Mouse (Mus musculus) T-cell, adult 2 months (primary cell): ENCODE measurements around the gene Nkx2-5.

Experiments
- DNase-seq: peaks from one replicate; pipeline ENCODE4 v3.0.0; 2022; ENCODE audit warnings: low spot score

Nkx2-5 gene

GRCm38 (mm10) chr17:26836786-26837545 is 7.8 kb downstream of the Nkx2-5 start:
- DNase-seq = no peak

DNA sequence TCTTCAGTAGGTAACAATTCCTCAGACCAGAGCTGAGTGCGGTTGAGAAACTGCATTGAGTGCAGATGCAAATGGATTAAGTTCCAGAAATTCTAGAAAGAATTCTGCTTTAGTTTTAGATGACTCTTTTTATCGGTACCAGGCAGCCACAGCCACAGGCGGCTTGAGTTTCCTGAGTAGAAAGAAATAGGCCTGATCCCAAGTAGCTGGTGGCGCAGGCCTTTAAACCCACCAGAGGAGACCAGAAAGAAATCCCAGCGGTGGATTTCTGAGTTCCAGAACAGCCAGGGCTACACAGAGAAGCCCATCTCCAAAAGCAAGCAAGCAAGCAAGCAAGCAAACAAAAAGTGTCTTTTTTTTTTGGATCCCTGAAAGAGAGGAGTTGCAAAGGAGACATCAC is 8.4 kb downstream of the Nkx2-5 start:
- no peak for DNase-seq

DNA sequence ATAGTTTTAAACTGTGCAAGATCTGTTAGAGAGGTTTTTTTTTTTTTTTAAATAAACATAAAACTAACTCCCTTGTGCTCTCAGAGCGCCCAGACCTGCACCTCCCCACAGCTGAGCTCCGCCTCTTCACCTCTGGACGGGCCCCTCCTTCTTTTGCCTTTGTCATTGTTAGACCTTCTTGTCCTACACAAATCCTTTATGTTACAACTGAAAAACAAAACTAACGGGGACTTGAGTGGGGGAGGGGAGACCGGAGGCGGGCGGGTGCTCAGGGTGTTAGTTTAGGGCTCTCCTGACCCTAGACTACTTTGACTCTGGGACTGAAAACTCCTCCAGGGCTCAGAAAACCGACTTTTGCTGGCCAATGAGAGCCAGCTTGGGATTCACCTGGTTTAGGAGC is 8.9 kb downstream of the Nkx2-5 start:
- DNase-seq = no peak

DNA sequence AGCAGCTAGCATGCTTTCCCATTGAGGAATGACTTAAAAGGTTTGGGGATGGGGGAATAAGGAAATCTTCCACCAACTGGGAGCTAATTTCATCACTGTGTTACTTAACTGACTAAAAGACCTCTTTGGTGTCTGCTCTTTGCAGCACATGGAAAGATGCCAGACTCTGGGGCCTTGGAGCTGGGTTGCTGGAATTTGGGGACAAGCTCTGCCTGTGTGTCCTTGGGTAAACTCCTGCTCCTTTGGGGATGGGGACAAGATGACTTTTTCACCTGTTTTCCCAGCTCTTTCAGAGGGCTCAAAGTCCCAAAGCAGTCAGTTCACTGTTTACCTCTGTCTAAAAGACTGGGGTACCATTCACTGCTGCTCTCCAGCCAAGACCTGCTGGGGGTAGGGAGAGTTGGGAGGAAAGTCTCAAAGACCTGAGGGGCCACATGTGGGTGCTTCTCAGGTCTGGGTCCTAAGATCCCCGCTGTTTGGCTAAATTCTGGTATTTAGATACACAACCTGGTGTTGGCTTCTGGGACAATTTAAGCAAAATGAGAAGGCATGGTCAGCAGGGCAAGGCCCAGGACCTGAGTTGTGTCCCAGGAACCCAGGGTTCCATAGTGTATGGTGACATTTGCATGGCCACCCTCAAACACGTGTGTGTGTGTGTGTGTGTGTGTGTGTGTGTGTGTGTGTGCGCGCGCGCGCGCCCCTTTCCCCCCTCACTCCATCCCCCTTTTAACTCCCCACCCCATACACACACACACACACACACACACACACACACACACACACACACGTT is 9.6 kb downstream of the Nkx2-5 start:
- DNase-seq = no peak

DNA sequence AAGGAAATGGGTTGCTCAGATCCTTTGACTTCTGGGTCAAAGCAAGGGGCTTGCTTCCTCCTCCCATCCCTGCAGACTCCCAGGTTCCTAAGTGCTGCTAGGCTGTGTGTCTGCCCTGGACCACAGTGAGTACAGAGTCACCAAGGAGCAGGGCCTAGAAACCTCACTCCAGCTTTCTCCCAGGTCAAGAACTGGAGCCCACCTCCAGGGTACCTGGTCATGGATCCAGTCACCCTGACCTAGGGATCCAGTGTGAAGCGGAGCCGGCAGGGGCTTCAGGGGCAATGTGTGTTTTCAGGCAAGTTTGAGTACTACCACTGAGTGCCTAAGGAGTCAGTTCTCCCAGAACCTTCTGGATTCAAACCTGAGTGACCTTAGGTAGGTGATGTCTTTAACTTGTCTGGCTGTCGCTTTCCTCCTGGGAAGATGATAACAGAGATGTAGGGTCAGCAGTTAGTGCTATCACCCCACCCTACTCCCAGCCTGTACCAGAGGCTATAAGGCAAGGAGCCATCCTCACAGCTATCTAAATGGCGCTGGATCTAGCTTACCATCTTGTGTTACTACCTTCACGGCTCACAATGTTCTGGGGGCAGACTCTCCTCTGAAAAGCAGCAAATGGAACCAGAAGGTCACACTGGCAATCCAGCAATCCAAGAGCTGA is 10.4 kb downstream of the Nkx2-5 start:
- no peak for DNase-seq

GRCm38 (mm10) chr17:26833806-26834205 is 11.0 kb downstream of the Nkx2-5 start:
- DNase-seq = no peak

DNA sequence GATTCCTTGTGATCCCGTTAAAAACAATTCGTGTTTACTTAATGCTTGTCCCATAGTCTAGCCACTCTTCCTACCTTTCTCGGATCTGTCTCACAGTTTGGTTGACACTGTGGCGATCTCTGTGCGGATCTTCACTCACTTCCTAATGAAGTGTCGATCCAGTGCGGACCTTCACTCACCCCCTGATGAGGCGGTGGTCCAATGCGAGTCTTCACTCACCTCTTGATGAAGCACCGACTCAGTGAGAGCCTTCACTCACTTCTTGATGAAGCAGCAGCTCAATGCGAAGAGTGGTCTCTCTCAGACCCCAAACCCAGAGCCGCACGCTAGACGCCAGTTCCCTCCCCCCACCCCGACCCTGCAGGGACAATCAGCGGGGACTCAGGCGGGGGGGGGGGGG is 18.7 kb downstream of the Nkx2-5 start:
- no peak for DNase-seq

DNA sequence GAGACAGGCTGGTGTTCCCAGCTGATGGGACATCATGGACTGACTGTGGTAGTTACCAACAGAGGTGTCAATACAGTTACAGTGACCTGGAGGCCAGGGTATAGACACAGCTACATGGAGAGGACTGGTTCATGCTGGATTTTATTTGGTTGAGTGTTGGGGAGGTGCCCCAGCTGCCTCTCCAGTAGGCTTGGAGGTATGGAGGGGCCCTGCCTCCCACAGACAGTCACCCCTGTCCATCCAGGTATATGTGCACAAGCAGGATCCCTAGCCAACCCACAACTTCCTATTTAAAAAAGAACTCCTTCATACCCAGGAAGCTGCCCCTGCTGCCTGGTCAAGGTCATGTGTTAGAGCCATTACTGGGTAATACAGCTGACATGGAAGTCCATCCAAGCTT is 27.0 kb downstream of the Nkx2-5 start:
- DNase-seq = no peak

- DNase-seq = no peak
These were observed 28.0 kb downstream of the Nkx2-5 start for GRCm38 (mm10) chr17:26816810-26817209.

DNA sequence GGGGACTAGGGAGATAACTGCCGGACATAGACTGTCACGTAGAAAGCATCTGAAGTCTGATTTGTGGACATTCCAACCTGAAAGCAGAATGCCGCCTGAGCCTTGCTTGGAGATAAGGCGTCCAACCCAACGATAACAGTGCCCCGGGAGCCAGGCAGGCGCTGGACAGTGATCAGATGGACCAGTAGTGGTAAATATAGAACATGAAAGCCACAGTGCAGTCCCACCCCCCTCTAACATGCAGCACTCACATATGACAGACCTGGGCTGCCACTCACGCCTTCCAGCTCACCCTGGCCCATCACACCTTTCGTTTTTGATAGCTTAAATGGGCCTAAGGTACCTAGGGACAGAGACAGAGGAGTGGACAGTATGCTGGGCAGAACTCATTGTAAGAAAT is 31.3 kb downstream of the Nkx2-5 start:
- DNase-seq = no peak

DNA sequence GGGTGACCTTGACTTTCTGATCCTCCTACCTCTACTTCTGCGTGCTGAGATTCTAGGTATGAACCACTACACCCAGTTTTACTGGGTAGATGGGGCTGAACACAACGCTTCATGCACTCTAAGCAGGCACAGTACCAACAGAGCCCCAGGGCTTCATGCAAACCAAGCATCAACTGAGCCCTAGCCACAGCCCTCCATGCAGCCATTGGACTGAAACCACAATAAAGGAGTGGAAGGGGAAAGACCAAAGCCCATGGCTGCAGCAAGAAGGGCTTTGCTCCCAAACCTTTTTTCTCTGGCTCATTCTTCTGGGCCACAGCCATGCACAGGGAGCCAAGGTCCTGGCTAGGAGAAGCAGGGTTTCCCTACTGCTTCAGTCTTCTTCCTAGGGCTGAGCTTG is 32.2 kb downstream of the Nkx2-5 start:
- DNase-seq = no peak

DNA sequence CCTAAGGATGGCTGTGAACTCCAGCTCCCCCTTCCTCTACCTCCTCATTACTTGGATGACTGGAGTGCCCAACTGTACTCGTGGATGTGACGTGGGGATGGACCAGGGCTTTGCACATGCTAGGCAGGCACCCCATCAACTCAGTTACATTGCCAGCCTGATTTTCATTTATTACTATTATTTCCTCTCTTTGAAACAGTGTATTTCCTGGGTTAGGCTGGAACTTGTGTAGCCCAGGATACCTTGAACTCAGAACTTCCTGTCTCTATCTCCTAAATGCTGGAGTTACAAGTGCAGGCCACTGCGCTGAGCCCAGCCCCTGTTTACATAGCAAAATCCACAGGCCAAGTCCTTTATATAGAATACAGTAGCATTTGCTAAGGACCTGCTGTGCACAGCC is 41.9 kb downstream of the Nkx2-5 start:
- DNase-seq = no peak

DNA sequence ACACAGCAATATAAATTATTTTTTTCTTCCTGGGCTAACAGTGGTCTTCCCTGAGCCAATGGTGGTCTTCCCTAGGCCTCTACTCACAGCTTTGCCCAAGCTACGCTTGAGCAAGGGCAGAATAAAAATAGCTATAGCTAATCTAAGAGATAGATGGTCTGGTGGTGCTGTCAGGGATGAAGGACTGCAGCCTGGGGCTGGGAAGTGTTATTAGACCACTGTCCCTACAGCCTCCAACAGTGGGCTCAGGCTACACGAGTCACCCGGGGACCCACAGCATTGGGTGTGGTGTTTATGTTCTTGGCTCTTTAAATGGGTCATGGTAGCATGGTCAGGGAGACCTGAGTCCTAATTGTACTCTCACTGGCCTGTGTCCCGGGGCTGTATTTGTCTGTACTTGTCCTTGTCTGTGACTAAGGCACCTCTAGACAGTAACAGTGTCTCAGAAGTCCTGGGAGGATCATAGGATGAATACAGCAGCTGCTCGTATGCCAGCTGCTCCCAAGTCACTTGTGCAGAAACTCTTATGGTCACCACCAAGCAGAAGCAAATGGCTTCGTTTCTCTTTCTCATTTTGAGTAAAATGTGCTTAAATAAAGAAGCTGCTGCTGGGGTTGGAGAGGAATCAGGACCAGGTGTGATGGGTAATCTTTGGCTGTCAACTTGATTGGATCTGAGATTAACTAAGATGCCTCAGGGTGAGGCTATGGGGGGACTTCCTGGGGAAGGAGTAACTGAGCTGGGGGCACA is 47.3 kb downstream of the Nkx2-5 start:
- DNase-seq = no peak

GRCm38 (mm10) chr17:26795386-26795785 is 49.4 kb downstream of the Nkx2-5 start:
- no peak for DNase-seq

GRCm38 (mm10) chr17:26794744-26795143 is 50.1 kb downstream of the Nkx2-5 start:
- DNase-seq = peak; percentile 27

GRCm38 (mm10) chr17:26793068-26793765 is 51.6 kb downstream of the Nkx2-5 start:
- no peak for DNase-seq

GRCm38 (mm10) chr17:26792096-26792495 is 52.7 kb downstream of the Nkx2-5 start:
- no peak for DNase-seq

- DNase-seq = no peak
These were observed 53.2 kb downstream of the Nkx2-5 start for GRCm38 (mm10) chr17:26791580-26791979.

DNA sequence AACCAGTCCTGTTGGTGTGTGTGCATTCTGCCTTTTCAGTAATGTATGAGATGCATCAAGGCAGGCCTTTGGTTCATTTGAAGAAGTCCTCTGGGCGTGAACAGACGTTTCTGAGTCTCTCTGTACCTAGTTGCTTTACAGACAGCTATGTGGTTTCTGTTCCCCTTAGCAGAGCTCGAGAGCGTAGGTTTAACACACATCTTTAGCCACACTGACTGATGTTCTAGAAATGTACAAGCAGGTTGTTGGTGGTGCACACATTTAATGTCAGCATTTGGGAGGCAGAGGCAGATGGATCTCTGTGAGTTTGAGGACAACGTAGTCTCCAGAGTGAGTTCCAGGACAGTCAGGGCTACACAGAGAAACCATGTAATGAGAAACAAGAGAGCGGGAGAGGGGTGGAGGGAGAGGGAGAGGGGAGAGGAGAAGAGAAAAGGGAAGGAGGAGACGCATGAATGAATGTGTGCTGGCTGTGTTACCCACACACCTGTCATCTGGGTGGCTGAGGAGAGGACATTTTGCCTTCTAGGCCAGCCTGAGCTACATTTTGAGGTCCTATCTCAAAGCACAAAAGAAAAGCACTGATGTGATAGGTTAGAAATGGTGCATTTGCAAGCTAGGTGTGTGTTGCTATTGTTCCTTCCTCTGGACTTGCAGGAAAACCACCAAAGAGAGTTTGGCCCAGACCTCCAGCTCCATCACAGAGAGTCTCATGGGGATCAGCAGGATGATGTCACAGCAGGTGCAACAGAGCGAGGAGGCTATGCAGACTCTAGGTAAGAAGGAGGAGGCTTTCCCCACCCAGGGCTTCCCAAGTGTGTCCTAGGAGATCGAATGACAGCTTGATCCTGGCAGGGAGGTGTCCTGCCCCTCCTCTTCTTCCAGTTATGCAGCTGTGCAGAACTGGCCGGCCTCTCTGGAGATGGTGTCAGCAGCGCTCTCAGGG is 54.3 kb downstream of the Nkx2-5 start:
- DNase-seq = no peak

DNA sequence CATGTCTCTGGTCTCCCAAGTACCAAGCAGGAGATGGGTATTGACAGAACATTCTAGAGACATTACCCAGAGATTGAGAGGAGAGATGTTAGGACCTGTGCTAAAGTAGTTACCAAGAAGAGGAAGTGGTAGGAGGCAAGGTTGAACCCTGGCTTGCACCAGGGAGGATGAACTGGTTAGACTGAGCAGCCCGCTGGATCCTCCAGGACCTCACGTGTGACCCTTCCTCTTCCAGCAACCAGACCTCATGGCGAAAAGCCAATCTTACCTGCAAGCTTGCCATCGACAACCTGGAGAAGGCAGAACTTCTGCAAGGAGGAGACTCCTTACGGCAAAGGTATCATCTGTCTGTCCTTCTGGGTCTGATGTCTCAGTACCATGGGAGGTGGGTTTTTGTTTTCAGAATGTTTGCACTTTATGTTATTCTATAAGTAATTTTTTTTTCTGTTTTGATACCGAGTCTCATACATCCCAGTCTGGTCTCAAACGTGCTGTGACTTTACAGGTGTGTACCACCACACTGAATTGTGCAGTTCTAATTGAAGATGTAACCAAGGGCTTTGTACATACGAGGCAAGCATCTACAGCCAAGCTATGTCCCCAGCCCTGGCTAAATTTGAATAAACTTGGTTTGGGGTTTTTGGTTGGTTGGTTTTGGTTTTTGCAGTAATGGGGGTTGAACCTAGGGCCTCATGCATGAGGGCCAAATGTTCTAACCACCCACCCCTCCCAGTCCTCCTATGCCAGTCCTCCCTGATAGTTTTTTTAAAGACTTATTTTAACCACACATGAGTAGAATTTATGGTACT is 55.1 kb downstream of the Nkx2-5 start:
- no peak for DNase-seq
